Mouse (Mus musculus): ENCODE data around the gene Fgfbp1.

DNA sequence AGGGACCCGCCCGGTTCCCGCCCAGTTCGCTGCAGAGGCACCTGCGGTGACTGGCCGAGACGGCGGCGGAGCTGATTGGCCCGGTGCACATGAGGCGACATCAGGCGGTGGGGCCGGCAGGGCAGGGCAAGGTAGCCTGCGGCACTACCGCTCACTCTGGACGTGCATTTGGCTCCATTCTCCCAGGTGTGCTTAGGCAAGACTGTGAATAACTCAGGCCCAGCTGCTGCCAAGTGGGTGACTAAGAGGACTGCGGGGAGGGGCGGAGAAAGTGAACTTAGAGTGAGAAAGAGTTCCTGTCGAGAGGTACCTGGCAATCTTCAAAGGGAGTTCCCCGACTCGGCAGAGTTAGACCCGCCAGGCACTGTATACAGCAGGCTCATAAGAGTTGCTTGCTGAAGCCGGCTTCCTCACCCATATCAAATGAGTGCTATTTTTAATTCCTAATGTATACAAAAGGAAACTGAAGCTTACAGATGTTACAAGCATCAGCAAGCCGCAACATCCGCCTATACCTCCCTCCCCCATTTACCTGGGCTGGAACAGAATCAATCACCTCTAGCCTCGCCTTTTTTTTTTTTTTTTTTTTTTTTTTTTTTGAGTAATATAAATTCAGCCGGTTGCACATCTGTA is 33.4 kb downstream of the Fgfbp1 start:
- TF ChIP-seq FLI1 (IDR thresholded peaks at IDR 0.05; ENCODE audit: low read length): no peak
- TF ChIP-seq GATA1 (IDR thresholded peaks at IDR 0.05; ENCODE audit: borderline replicate concordance, low read length): no peak

Measured in megakaryocyte, embryonic 14.5 days (primary cell).